Mouse (Mus musculus) A20 (cell line): ENCODE results near the gene Kif1c.
A peak's percentile ranks its signal among the peaks of the same experiment; 100 is the strongest.

Source experiments
- DNase-seq: peaks from one replicate; pipeline ENCODE4 v3.0.0-alpha.2; 2011; ENCODE audit warnings: low read depth, low spot score

Kif1c gene

DNA sequence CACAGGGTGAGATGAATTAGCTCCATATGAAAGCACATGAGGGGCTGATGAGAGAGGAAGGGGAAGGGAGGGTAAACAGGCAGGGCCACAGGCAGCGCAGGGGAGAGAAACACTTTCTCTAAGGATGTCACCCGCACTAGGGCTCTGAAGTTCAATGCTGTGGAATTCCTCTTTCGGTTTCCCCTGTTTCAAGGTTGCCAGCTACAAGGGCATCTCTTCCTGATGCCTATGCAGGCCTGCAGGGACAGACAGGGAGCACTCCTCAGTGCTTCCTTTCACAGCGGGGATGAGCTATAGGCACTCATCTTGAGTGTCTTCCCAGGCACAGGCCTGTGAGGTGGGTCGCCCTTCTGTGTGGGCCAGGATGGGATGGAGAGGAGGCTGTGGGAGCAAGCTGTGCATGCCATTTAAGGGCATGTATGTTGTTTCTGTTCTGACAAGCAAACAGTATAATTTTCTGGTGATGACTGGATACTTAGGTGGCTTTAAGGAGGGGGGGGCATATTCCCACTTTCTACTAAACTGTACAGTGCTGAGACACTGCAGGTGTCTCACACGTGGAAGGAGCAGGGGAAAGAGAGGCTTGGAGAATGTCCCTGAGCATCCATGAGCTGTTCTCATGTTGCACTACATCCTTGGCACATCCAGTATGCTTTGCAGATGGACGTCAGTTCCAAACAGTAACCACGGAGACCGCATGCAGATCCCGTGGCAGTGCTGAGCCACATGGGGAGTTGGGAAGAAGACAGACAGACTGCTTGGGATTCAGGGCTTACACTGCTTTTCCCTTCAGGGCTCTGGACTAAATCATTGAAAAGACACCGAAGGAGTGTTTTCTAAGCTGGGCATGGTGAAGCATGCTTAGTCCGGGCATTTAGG, 42.5 kb downstream of the Kif1c start:
- no peak for DNase-seq

DNA sequence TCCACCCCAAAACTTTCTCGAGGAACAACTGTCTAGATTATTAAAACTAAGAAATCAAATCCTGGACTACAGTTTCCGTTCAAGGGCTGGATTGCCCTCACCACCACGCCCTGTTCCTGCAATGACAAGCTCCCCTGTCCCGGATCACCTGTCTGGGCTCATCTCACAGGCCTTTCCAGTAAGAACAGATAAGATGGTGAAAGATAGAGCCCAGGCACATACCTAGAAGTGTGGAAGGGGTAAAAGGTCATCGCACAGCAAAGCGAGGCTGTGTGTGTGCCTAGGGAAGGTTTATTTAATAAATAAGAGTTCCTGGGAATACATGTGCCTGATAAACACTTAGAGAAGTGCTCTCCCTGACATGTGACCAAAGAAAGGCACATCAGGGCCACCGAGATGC, 45.3 kb downstream of the Kif1c start:
- no peak for DNase-seq

DNA sequence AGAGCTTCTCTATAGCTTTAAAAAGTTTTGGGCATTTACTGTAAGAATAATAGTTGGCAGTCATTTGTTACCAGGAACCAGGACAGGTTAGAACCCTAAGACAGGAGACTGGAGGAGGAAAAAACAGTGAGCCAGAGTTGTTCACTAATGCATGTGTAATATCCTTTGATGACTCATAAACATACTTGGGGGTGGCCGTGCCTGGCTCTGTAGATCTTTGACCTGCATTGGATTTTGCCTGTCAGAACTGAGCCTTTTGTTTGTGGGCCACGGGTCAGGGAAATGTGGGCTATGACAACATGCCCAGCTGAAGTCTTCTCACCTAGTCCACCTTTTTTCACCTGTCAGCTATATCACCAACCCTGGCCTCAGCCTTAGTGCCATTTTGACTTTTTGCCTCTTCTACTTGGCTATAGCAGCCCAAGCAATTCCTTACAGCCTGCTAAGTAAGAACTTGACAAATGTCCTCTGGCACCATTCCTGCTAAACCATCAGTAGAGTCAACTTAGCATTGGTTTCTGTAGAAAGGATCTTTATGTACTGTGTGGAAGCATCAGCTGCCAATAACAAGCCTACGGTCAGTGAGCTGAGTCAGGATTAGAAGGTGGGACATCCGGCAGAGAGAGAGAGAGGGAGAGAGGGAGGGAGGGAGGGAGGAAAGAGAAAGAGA, 47.7 kb downstream of the Kif1c start:
- DNase-seq: no peak

DNA sequence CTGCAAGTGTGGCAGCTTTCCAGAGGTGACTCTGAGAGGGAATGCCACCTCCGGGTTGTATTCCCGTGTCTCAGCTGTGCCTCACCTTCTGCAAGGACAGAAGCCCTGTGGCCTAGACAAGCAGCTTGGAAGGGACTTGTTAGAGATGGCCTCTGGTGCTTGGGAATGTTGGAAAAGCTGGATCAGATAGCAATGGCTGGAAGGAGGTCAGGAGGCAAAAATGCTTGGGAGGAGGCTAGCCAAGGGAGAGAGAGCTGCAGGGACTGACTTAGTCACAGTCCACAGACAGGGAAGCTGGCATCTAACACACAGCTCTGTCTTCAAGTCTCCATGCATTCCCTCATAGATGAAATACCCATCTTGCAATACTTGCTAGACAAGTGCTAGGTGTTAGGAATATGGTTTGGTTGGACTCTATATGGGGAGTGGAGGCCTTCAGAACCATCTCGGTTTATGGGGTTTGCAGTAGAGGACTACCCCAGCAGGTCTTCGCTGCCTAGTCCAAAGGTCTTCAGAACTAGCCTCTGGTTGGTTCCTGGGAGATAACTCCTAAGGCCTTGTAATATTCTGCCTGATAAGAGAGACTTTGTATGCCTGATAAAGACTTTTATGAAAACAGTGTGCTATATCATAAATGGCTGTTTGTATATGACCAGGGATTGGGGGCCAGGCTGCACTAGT, 52.1 kb downstream of the Kif1c start:
- no peak for DNase-seq

DNA sequence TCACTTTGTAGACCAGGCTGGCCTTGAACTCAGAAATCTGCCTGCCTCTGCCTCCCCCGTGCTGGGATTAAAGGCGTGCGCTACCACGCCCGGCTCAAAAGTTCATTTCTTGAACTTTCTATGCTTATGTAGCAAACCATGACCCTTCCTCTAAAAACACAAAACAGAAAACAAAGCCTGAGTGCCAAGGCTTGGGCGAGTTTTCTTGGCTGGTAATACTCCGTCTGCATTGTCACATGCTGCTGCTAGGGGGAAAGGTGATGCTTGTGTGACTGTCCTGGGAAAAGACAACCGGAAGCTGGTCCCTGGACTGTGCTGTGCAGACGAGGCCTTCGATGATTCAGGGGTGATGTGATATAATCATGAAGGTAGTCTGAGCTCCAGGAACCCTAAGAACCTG, 52.8 kb downstream of the Kif1c start:
- DNase-seq: no peak

DNA sequence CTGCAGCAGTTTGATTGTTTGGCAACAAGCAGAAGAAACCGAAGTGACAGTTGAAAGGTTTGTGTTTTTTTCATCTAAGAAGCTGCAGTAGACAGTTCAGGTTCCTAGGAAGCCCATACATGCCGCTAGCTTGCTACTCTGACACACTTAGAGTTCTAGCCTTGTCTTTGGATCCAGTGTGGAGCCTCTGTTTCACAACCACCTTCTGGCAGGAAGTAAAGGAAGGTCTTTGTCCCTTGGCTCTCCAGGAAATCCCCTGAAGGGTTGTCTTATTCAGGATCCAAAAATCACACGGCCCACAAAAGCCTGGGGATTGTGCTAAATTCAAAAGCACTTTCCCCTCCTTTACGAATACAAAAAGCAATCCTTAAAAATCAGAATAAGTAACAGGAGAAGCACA, 54.1 kb downstream of the Kif1c start:
- DNase-seq: no peak

DNA sequence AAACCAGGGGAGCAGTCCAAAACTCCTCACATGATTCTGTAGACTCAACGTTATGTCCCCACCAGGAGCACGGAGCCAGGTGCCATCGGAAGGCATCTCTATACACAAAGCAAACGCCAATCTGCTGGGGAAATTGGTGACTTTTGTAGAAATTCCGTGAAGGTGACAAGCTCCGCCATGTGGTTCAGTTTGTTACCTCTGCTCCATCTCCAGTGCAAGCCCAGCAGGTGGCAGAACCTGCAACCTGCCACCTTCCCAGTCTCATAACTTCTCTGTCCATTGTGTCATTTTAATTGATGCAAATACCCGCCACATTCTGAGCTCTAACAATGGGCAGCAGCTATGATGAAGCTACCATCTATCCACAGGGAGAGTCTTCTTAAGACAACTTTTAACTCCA, 54.6 kb downstream of the Kif1c start:
- DNase-seq: no peak

DNA sequence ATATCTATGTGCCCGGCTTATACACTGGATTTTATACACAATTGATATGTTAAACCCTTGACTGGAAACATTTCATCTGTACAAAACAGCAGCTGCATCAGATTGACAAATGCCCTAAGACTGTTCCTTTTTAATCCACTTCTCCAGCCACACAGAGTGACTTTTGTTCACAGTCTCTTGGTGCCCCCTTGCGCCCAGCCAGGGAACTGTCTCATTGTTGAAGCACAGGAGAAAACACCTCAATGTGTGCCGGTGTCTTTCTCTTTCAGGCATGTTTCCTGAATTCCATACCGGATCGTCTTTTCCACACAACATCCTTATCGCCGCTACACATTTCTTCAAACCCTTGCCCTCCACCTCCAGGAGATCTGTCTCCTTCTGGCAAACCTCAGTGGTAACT, 55.3 kb downstream of the Kif1c start:
- peak; percentile 79 for DNase-seq

DNA sequence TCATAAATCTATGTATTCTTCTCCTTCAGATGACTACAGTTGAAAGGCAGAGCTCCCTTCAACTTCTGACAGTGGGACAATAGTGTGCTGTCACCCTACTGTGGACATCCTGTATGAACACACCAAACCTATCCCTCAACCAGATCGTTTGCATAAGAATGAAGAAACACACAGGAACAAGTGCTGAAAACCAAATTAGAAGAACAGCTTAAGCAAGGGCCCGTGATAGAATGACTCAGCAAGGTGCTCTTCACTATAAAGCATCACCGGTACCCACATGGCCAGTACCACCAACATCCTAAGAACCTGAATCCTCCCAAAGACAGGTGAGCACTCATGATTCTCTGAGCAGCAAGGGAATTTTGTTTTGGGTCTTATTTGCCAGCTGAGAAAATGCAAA, 60.1 kb downstream of the Kif1c start:
- peak; percentile 58 for DNase-seq

DNA sequence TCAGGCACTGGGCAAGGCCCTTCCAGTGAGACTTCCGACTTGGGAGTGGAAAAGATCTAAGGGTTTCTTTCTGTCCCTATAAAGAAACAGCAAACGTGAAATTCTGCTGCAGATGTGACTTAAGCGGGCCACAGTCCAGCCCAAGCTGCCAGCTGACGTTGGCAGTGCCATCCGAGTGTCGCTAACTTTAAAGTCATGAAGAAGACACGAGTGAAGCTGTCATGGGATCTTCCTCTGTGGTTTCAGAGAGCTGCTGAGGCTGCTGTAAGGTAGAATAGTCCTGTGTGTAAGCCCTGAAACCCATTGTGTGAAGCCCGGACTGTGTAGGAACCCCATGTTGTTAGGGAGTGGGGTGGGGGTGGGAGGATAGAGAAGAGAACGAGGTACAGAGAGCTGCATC, 62.3 kb downstream of the Kif1c start:
- DNase-seq: peak; percentile 29

DNA sequence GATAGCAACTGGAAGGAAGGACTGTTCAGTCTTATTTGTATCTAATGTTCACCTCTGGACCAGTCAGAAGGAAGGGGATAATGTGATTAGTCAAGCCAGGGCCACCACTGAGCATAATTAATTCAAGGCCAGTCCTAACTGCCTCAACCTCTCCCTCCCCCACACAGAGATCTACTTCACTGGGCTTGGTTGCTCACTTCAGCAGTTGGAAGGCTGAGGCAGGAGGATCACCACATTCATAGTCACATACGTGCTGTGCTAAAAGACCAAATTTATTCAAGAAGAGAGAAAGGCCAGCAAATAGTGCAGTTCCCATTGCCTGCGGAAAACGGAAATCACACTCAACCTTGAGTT, 63.2 kb downstream of the Kif1c start:
- DNase-seq: peak; percentile 67

DNA sequence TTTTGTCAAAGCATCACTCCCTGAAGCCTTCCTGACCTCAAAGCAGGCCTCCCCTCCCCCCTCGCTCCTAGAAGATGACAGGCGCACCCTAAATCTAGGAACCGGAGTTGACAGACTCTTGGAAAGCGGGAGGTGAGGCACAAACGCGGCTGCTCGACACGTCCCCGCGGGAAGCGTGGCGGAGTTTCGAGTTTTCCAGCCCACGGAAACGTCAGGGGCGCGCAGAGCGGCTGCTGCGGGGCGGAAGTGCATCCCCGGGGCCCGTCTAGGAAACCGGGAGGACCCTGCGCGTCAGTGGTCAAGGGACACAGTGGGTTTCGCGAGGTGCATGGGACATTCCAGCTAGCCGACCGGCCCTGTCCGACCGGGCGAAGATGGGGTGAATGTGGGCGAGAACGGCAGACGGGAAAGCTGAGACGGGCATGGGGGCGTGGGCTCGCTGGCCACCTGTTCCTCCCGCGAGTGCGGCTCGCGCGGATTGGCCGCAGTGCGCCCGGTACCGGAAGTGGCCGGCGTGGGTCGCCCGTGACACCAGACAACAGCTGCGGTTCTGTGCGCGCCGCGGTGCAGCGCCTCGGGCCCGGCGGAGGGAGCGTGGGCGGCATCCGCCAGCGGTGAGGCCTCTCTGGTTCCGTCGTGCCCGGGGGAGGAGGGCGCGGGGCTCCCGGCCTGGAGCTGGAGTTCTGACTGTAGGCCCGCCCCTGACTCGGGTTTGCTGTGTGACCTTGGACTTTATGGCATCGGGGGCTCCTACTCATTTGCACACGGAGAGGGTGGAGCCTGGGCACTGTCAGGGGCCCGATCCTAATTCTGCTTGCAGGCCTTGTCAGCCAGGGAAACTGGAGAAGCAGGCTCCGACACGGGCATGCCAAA, 63.8 kb downstream of the Kif1c start, which contains the start of gene Zfp3:
Gene Zfp3, plus strand, starts transcription at position 274 of the 873 bp plus-strand sequence.
- peak; percentile 89 for DNase-seq

DNA sequence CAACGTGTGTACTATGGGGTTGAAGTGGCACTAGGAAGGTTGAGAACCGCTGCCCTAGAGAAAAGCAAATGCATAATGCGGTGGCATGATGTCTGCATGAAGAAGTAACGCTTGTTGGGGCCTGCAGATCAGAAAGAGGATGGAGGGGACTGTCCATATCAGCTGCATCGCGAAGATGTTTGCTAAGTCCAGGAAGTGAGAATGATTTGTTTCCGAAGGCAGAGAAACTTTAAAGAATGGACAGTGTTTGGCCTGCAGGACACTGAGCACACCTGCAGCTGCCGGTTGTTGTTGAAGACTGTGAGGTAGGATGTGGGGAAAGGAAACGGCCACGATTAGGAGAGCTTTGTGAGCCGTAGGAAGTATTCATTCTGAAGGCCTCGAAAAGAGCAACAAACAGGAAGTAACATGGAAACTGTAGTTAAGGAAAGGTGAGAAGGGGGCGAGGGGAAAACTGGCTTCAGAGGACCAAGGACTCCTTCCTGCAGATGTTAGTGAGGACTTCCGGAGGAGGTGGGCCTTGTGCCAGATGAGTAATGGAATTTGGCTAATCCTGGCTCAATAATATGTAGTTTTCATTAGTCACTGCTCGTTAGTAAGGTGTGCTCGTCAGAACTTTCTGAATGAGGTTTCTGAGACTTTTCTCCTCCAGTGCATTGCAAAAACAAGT, 65.6 kb downstream of the Kif1c start:
- DNase-seq: peak; percentile 74

DNA sequence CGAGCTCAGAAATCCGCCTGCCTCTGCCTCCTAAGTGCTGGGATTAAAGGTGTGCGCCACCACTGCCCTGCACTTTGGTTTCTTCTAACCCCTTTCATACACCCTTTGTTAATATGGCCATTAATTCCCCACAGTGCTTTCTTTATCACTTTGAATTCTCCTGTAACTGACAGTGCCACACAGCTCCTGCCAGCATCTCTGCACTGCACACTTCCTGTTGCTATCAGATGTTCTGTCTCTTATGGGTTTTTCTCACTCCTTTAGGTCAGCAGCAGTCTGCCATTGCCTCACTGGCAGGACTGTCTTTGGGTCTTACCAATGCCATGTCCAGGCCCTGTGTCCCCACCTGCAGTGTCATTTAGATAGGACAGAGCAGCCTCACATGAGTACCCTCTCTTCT, 70.5 kb downstream of the Kif1c start:
- DNase-seq: no peak

DNA sequence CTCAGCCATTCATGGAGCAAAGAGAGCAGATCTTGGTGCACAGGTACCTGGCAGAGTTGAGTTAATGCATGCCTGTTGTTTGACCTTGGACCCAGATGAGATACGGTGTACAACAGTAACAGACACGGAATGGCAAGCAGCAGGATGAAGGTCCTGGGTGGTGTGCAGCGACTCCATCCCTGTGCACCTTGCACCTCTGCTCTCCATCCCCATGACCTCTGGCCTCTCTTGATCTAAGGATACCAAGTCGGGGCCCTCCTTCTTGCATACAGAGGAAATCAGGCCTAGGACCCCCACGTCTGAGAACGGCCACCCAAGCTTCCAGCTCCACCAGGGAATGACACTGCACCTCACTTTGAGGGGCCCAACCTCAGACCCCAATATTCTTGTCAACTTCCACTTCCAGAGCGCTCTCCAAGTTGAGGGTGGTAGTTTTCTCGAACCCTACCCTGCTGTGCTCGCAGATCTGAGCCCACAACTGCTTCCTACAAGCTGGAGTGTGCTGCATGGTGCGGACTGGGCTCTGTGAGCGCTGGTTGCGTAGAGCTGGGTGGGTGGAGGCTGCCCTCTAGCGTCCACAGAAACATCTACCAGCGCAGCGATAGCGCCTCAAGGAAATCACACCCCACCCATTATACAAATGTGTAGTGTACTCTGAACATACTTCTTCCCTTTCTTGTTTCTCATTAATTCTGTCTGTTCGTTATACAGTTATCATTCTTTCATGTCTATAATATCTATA, 76.7 kb downstream of the Kif1c start:
- peak; percentile 88 for DNase-seq

DNA sequence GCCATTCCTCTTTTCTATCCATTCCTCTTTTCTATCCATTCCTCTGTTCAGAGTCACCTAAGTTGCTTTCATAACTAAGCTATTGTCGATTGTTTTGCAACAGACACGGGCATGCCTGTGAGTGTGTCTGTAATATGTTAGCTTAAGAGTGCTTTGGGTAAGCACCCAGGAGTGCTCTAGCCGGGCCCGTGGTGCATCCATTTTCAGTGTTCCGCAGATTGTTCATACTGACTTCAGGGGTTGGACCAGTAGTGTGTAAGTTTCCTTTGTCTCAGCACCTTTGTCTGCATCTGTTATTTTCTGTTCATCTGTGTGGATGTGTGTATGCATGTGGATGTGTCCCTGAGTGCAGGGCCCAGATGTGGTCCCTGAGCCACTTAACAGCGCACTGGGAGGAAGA, 77.3 kb downstream of the Kif1c start:
- DNase-seq: peak; percentile 50

DNA sequence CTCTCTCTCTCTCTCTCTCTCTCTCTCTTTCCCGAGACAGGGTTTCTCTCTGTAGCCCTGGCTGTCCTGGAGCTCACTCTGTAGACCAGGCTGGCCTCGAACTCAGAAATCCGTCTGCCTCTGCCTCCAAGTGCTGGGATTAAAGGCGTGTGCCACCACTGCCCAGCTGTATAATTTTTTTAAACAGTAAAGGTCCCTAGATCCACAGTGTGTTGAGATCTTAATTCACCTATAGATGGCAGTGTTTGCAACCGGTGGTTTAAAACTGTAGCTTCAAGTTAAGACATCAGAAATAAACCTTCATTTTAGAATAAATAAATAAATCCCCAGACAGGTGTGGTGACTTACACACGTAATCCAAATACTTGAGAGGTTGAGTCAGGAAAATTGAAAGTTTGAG, 77.7 kb downstream of the Kif1c start:
- DNase-seq: peak; percentile 83
